Mouse (Mus musculus): ENCODE measurements around the gene Polr2g. TPM values are rescaled to one million over a fixed set of nuclear protein-coding genes. Genes with fewer than 3 reads are reported as not detected.

The Polr2g gene
- polyA plus RNA-seq, 1 experiment from 2014 or later, result 170 TPM

DNA sequence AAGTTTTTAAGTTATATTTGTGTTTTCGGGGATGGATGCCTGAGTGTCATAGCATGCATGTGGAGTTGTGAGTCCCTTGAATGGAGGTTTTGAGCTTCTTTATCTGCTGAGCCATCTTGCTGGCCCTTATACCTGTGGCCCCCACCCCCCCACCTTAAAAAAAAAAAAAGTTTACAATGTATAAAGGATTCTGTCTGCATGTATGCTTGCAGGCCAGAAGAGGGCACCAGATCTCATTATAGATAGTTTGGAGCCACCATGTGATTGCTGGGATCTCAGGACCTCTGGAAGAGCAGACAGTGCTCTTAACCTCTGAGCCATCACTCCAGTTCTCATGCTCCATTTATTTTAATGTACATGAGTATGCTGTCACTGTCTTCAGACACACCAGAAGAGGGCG lies 51.0 kb downstream of the Polr2g start:
- Histone ChIP-seq H3K4me3 (no peak overlapping the region), H3K27ac (no peak overlapping the region), H3K36me3 (peaks cover 91% of the 10 kb centered on the region), H3K9ac (no peak overlapping the region), H3K4me2 (replicated peaks) (no peak overlapping the region), H3K4me1 (peaks cover 6% of the 10 kb centered on the region), H3K27me3 (no peaks in the 10 kb centered on the region), H3K9me3 (no peaks in the 10 kb centered on the region)
- no peak for ATAC-seq (ENCODE audit: insufficient number of reproducible peaks, insufficient read depth, low FRiP score, low TSS enrichment)
- 75% methylated on average over 2 of the region's 2 CpGs for WGBS

DNA sequence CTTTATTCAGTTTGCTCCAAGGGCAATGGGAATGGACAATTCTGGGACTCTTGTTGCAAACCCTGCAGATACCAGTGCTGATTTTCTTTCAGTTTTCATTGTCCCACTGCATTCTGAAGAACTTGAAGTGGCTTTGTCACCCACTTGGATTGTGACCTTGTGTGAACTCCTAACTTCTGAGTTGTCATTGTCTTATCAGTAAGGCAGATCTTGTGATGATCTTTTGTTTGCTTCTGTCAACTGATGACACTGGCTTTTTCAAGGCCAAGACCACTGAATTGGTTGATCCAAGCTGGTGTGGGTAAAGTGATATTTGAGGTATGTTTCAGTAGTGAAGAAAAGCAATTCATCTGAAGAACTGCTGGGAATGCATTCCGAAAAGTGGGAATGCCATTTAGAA lies 53.0 kb downstream of the Polr2g start:
- WGBS, result 93% methylated on average over 1 of the region's 1 CpGs
- Histone ChIP-seq H3K27me3 (no peaks in the 10 kb centered on the region), H3K4me1 (peaks cover 16% of the 10 kb centered on the region), H3K9ac (no peak overlapping the region), H3K4me3 (no peak overlapping the region), H3K4me2 (replicated peaks) (no peak overlapping the region), H3K9me3 (no peaks in the 10 kb centered on the region), H3K27ac (no peak overlapping the region), H3K36me3 (peaks cover 78% of the 10 kb centered on the region)
- ATAC-seq (ENCODE audit: insufficient number of reproducible peaks, insufficient read depth, low FRiP score, low TSS enrichment), result no peak

Other genes with a start within 250 kb of the Polr2g start
- gene Slc22a8, start 207.3 kb downstream of the Polr2g start, polyA plus RNA-seq (2016; fragmentation: Nextera tagmentation; extraction: Ambion mirVana), result 0.08 and 0.10 TPM in 2 replicates
- 0.87 and 1.3 TPM in 2 replicates for gene Slc22a6, start 180.5 kb downstream of the Polr2g start, polyA plus RNA-seq (2016; fragmentation: Nextera tagmentation; extraction: Ambion mirVana)
- 0.63 and 0.69 TPM in 2 replicates for gene Chrm1, start 134.8 kb downstream of the Polr2g start, polyA plus RNA-seq (2016; fragmentation: Nextera tagmentation; extraction: Ambion mirVana)
- 119 and 122 TPM in 2 replicates for gene Slc3a2, start 75.2 kb downstream of the Polr2g start, polyA plus RNA-seq (2016; fragmentation: Nextera tagmentation; extraction: Ambion mirVana)
- gene Wdr74, start 62.8 kb downstream of the Polr2g start, polyA plus RNA-seq (2016; fragmentation: Nextera tagmentation; extraction: Ambion mirVana), result 88.5 and 98.3 TPM in 2 replicates
- gene 1700092M07Rik, start 57.9 kb downstream of the Polr2g start, polyA plus RNA-seq (2016; fragmentation: Nextera tagmentation; extraction: Ambion mirVana), result 2.6 and 2.7 TPM in 2 replicates
- gene Stx5a, start 57.2 kb downstream of the Polr2g start, polyA plus RNA-seq (2016; fragmentation: Nextera tagmentation; extraction: Ambion mirVana), result 165 and 172 TPM in 2 replicates
- 218 and 221 TPM in 2 replicates for gene Nxf1, start 41.5 kb downstream of the Polr2g start, polyA plus RNA-seq (2016; fragmentation: Nextera tagmentation; extraction: Ambion mirVana)
- 202 and 221 TPM in 2 replicates for gene Tmem223, start 27.6 kb downstream of the Polr2g start, polyA plus RNA-seq (2016; fragmentation: Nextera tagmentation; extraction: Ambion mirVana)
- 48.4 and 54.1 TPM in 2 replicates for gene Tmem179b, start 24.1 kb downstream of the Polr2g start, polyA plus RNA-seq (2016; fragmentation: Nextera tagmentation; extraction: Ambion mirVana)
- 39.9 and 40.4 TPM in 2 replicates for gene Taf6l, start 12.2 kb downstream of the Polr2g start, polyA plus RNA-seq (2016; fragmentation: Nextera tagmentation; extraction: Ambion mirVana)
- 6.5 and 7.2 TPM in 2 replicates for gene Zbtb3, start 4.0 kb upstream of the Polr2g start, polyA plus RNA-seq (2016; fragmentation: Nextera tagmentation; extraction: Ambion mirVana)
- gene Ttc9c, start 20.8 kb upstream of the Polr2g start, polyA plus RNA-seq (2016; fragmentation: Nextera tagmentation; extraction: Ambion mirVana), result 71.3 and 71.7 TPM in 2 replicates
- 6.2 TPM in 2 replicates for gene Hnrnpul2, start 21.4 kb upstream of the Polr2g start, polyA plus RNA-seq (2016; fragmentation: Nextera tagmentation; extraction: Ambion mirVana)
- not detected in 2 replicates for gene AC129217.1, start 31.2 kb upstream of the Polr2g start, polyA plus RNA-seq (2016; fragmentation: Nextera tagmentation; extraction: Ambion mirVana)
- 43.0 and 47.5 TPM in 2 replicates for gene Bscl2, start 38.9 kb upstream of the Polr2g start, polyA plus RNA-seq (2016; fragmentation: Nextera tagmentation; extraction: Ambion mirVana)
- 30.5 and 38.9 TPM in 2 replicates for gene Gng3, start 40.6 kb upstream of the Polr2g start, polyA plus RNA-seq (2016; fragmentation: Nextera tagmentation; extraction: Ambion mirVana)
- 0.18 and 0.77 TPM in 2 replicates for gene Lrrn4cl, start 52.2 kb upstream of the Polr2g start, polyA plus RNA-seq (2016; fragmentation: Nextera tagmentation; extraction: Ambion mirVana)
- 179 and 189 TPM in 2 replicates for gene Ubxn1, start 72.9 kb upstream of the Polr2g start, polyA plus RNA-seq (2016; fragmentation: Nextera tagmentation; extraction: Ambion mirVana)
- gene Uqcc3, start 82.3 kb upstream of the Polr2g start, polyA plus RNA-seq (2016; fragmentation: Nextera tagmentation; extraction: Ambion mirVana), result 66.0 and 67.6 TPM in 2 replicates
- gene Lbhd1, start 85.2 kb upstream of the Polr2g start, polyA plus RNA-seq (2016; fragmentation: Nextera tagmentation; extraction: Ambion mirVana), result 82.3 and 88.4 TPM in 2 replicates
- gene Gm49403, start 85.4 kb upstream of the Polr2g start, polyA plus RNA-seq (2016; fragmentation: Nextera tagmentation; extraction: Ambion mirVana), result not detected in 2 replicates
- 98.0 and 107 TPM in 2 replicates for gene 1810009A15Rik, start 90.3 kb upstream of the Polr2g start, polyA plus RNA-seq (2016; fragmentation: Nextera tagmentation; extraction: Ambion mirVana)
- gene Gm49416, start 90.3 kb upstream of the Polr2g start, polyA plus RNA-seq (2016; fragmentation: Nextera tagmentation; extraction: Ambion mirVana), result not detected in 2 replicates
- gene Ints5, start 94.4 kb upstream of the Polr2g start, polyA plus RNA-seq (2016; fragmentation: Nextera tagmentation; extraction: Ambion mirVana), result 50.4 and 51.5 TPM in 2 replicates
- 112 and 119 TPM in 2 replicates for gene Ganab, start 99.5 kb upstream of the Polr2g start, polyA plus RNA-seq (2016; fragmentation: Nextera tagmentation; extraction: Ambion mirVana)
- gene B3gat3, start 121.8 kb upstream of the Polr2g start, polyA plus RNA-seq (2016; fragmentation: Nextera tagmentation; extraction: Ambion mirVana), result 54.6 and 58.5 TPM in 2 replicates
- 2.7 and 3.0 TPM in 2 replicates for gene Rom1, start 130.8 kb upstream of the Polr2g start, polyA plus RNA-seq (2016; fragmentation: Nextera tagmentation; extraction: Ambion mirVana)
- gene Eml3, start 131.0 kb upstream of the Polr2g start, polyA plus RNA-seq (2016; fragmentation: Nextera tagmentation; extraction: Ambion mirVana), result 29.0 and 29.7 TPM in 2 replicates
- 202 and 211 TPM in 2 replicates for gene Mta2, start 143.3 kb upstream of the Polr2g start, polyA plus RNA-seq (2016; fragmentation: Nextera tagmentation; extraction: Ambion mirVana)
- 35.6 and 38.1 TPM in 2 replicates for gene Tut1, start 155.3 kb upstream of the Polr2g start, polyA plus RNA-seq (2016; fragmentation: Nextera tagmentation; extraction: Ambion mirVana)
- gene Eef1g, start 168.5 kb upstream of the Polr2g start, polyA plus RNA-seq (2016; fragmentation: Nextera tagmentation; extraction: Ambion mirVana), result 471 and 477 TPM in 2 replicates
- 24.4 and 27.7 TPM in 2 replicates for gene Ahnak, start 190.7 kb upstream of the Polr2g start, polyA plus RNA-seq (2016; fragmentation: Nextera tagmentation; extraction: Ambion mirVana)

Measured in embryonic facial prominence, embryonic 12.5 days (tissue).